Mouse (Mus musculus) liver, embryonic 13.5 days (tissue): Measurements from ENCODE around the gene Zfhx3. TPM values are rescaled to one million over a fixed set of nuclear protein-coding genes. Genes with fewer than 3 reads are reported as not detected.

Experiments used
- ATAC-seq: fragments of 200-750 bp; cut with Nextera tagmentation; 2 replicates; pipeline ENCODE4 v1.8.0; 2017; ENCODE audit warnings: low read depth, mild to moderate bottlenecking, moderate number of reproducible peaks, moderate library complexity
- DNase-seq: peaks from one replicate; pipeline ENCODE4 v3.0.0; 2022
- H3K27ac ChIP-seq: fragments of 300-500 bp; sonication (generic); 2 replicates; pipeline ENCODE4 v1.5.1; 2015; ENCODE audit warnings: moderate library complexity, mild to moderate bottlenecking, inconsistent platforms
- H3K27me3 ChIP-seq: fragments of 300-500 bp; sonication (generic); 2 replicates; pipeline ENCODE4 v1.6.1; 2015; ENCODE audit warnings: mild to moderate bottlenecking, inconsistent platforms
- H3K36me3 ChIP-seq: fragments of 300-500 bp; sonication (generic); 2 replicates; pipeline ENCODE4 v1.6.1; 2015; ENCODE audit warnings: mild to moderate bottlenecking, inconsistent platforms
- H3K4me1 ChIP-seq: fragments of 300-500 bp; sonication (generic); replicated peaks from 2 replicates; pipeline ENCODE4 v1.6.1; 2015; ENCODE audit warnings: inconsistent platforms
- H3K4me2 ChIP-seq: fragments of 300-500 bp; sonication (generic); 2 replicates; pipeline ENCODE4 v1.6.1; 2015; ENCODE audit warnings: inconsistent platforms, mild to moderate bottlenecking, moderate library complexity
- H3K4me3 ChIP-seq: fragments of 300-500 bp; sonication (generic); replicated peaks from 2 replicates; pipeline ENCODE4 v1.5.1; 2015; ENCODE audit warnings: mild to moderate bottlenecking, inconsistent platforms
- H3K9ac ChIP-seq: fragments of 300-500 bp; sonication (generic); 2 replicates; pipeline ENCODE4 v1.6.1; 2015; ENCODE audit warnings: mild to moderate bottlenecking, inconsistent platforms
- H3K9me3 ChIP-seq: fragments of 300-500 bp; sonication (generic); replicated peaks from 2 replicates; pipeline ENCODE4 v1.6.1; 2016; ENCODE audit warnings: inconsistent platforms
- WGBS: fragments of 180-500 bp; shearing (Covaris S2); methylation state at CpG from one replicate; pipeline ENCODE4 v1.1.7; 2015; ENCODE audit not compliant: insufficient replicate concordance; 5-methylcytosine and 5-hydroxymethylcytosine counted together
- polyA plus RNA-seq: library from polyadenylated mRNA; unstranded; fragments of >200 nt; fragmentation: Nextera tagmentation; extraction: Ambion mirVana; gene quantifications from 2 replicates; pipeline ENCODE4 v1.2.1, GENCODE M21; 2015

The Zfhx3 gene
- polyA plus RNA-seq, 1 experiment from 2014 or later = 1.0 TPM

- DNase-seq = no peak
- H3K27ac ChIP-seq = no peak overlapping the region
- 70% methylated on average over 14 of the region's 14 CpGs for WGBS
- no peak for ATAC-seq
- no peaks in the 10 kb centered on the region for H3K9me3 ChIP-seq
- no peak overlapping the region for H3K9ac ChIP-seq
- no peaks in the 10 kb centered on the region for H3K36me3 ChIP-seq
- H3K4me2 ChIP-seq = no peak overlapping the region
- no peak overlapping the region for H3K4me3 ChIP-seq
- no peaks in the 10 kb centered on the region for H3K27me3 ChIP-seq
- no peaks in the 10 kb centered on the region for H3K4me1 ChIP-seq
Observed at GRCm38 (mm10) chr8:108309525-108310246, 367.2 kb downstream of the Zfhx3 start.

- ATAC-seq = no peak
- WGBS = 38% methylated on average over 8 of the region's 8 CpGs
- no peaks in the 10 kb centered on the region for H3K27me3 ChIP-seq
- H3K4me3 ChIP-seq = no peak overlapping the region
- H3K4me2 ChIP-seq = no peak overlapping the region
- no peak overlapping the region for H3K27ac ChIP-seq
- no peak overlapping the region for H3K9ac ChIP-seq
- H3K4me1 ChIP-seq = no peaks in the 10 kb centered on the region
- H3K9me3 ChIP-seq = no peaks in the 10 kb centered on the region
- no peak for DNase-seq
- no peaks in the 10 kb centered on the region for H3K36me3 ChIP-seq
Observed at GRCm38 (mm10) chr8:108315046-108315445, 372.6 kb downstream of the Zfhx3 start.

- Histone ChIP-seq H3K4me3 (no peak overlapping the region), H3K27ac (no peak overlapping the region), H3K4me1 (no peaks in the 10 kb centered on the region), H3K9ac (no peak overlapping the region), H3K9me3 (no peaks in the 10 kb centered on the region), H3K36me3 (no peaks in the 10 kb centered on the region), H3K27me3 (no peaks in the 10 kb centered on the region), H3K4me2 (no peak overlapping the region)
- ATAC-seq (no peak), DNase-seq (no peak)
- WGBS = 51% methylated on average over 4 of the region's 4 CpGs
Observed at GRCm38 (mm10) chr8:108317532-108318093, 375.2 kb downstream of the Zfhx3 start.

GRCm38 (mm10) chr8:108327711-108328110, 385.3 kb downstream of the Zfhx3 start:
- ATAC-seq = no peak
- no peaks in the 10 kb centered on the region for H3K36me3 ChIP-seq
- H3K27ac ChIP-seq = no peak overlapping the region
- no peak overlapping the region for H3K4me3 ChIP-seq
- 53% methylated on average over 2 of the region's 2 CpGs for WGBS
- no peak for DNase-seq
- H3K9ac ChIP-seq = no peak overlapping the region
- H3K27me3 ChIP-seq = no peaks in the 10 kb centered on the region
- H3K4me2 ChIP-seq = no peak overlapping the region
- H3K4me1 ChIP-seq = no peaks in the 10 kb centered on the region
- H3K9me3 ChIP-seq = no peaks in the 10 kb centered on the region

GRCm38 (mm10) chr8:108348352-108348751, 405.9 kb downstream of the Zfhx3 start:
- no peak overlapping the region for H3K4me3 ChIP-seq
- no peak for ATAC-seq

GRCm38 (mm10) chr8:108348776-108349175, 406.3 kb downstream of the Zfhx3 start:
- H3K4me2 ChIP-seq = no peak overlapping the region
- DNase-seq (no peak), ATAC-seq (no peak)
- H3K9me3 ChIP-seq = no peaks in the 10 kb centered on the region
- no peaks in the 10 kb centered on the region for H3K36me3 ChIP-seq
- no peaks in the 10 kb centered on the region for H3K27me3 ChIP-seq
- no peak overlapping the region for H3K27ac ChIP-seq
- no peaks in the 10 kb centered on the region for H3K4me1 ChIP-seq
- H3K9ac ChIP-seq = no peak overlapping the region
- 31% methylated on average over 4 of the region's 4 CpGs for WGBS
- H3K4me3 ChIP-seq = no peak overlapping the region

More at GRCm38 (mm10) chr8:108348352-108348751, 405.9 kb downstream of the Zfhx3 start:
- no peaks in the 10 kb centered on the region for H3K36me3 ChIP-seq
- no peaks in the 10 kb centered on the region for H3K9me3 ChIP-seq
- H3K27ac ChIP-seq = no peak overlapping the region
- H3K4me2 ChIP-seq = no peak overlapping the region
- H3K4me1 ChIP-seq = no peaks in the 10 kb centered on the region
- H3K27me3 ChIP-seq = no peaks in the 10 kb centered on the region
- H3K9ac ChIP-seq = no peak overlapping the region
- 71% methylated on average over 14 of the region's 14 CpGs for WGBS
- no peak for DNase-seq

GRCm38 (mm10) chr8:108355119-108355777, 412.8 kb downstream of the Zfhx3 start:
- H3K27me3 ChIP-seq = no peaks in the 10 kb centered on the region
- WGBS = 50% methylated on average over 10 of the region's 10 CpGs
- no peaks in the 10 kb centered on the region for H3K36me3 ChIP-seq
- no peaks in the 10 kb centered on the region for H3K9me3 ChIP-seq
- H3K27ac ChIP-seq = no peak overlapping the region
- no peak overlapping the region for H3K9ac ChIP-seq
- DNase-seq (no peak), ATAC-seq (no peak)
- H3K4me3 ChIP-seq = no peak overlapping the region
- no peaks in the 10 kb centered on the region for H3K4me1 ChIP-seq
- H3K4me2 ChIP-seq = no peak overlapping the region

GRCm38 (mm10) chr8:108361402-108361801, 419.0 kb downstream of the Zfhx3 start:
- H3K36me3 ChIP-seq = no peaks in the 10 kb centered on the region
- no peak for DNase-seq
- no peaks in the 10 kb centered on the region for H3K27me3 ChIP-seq
- H3K9ac ChIP-seq = no peak overlapping the region
- WGBS = 54% methylated on average over 4 of the region's 4 CpGs
- H3K4me3 ChIP-seq = no peak overlapping the region
- H3K9me3 ChIP-seq = no peaks in the 10 kb centered on the region
- no peak for ATAC-seq
- no peak overlapping the region for H3K27ac ChIP-seq
- H3K4me2 ChIP-seq = no peak overlapping the region
- 0 out of 2 replicates have a peak, but pooled peaks cover 5% of the 10 kb centered on the region for H3K4me1 ChIP-seq

GRCm38 (mm10) chr8:108362421-108362820, 420.0 kb downstream of the Zfhx3 start:
- Histone ChIP-seq H3K4me2 (no peak overlapping the region), H3K36me3 (no peaks in the 10 kb centered on the region), H3K9me3 (no peaks in the 10 kb centered on the region), H3K9ac (no peak overlapping the region), H3K27ac (no peak overlapping the region), H3K4me3 (no peak overlapping the region), H3K4me1 (0 out of 2 replicates have a peak, but pooled peaks cover 5% of the 10 kb centered on the region), H3K27me3 (no peaks in the 10 kb centered on the region)
- DNase-seq = no peak
- WGBS = 73% methylated on average over 9 of the region's 9 CpGs
- ATAC-seq = no peak

- H3K4me2 ChIP-seq = 0 out of 2 replicates have a peak overlapping the region, but pooled peaks have one; percentile 15
- ATAC-seq = 0 out of 2 replicates have a peak, but pooled peaks have one; percentile 20
- H3K36me3 ChIP-seq = no peaks in the 10 kb centered on the region
- no peaks in the 10 kb centered on the region for H3K9me3 ChIP-seq
- no peaks in the 10 kb centered on the region for H3K27me3 ChIP-seq
- H3K4me3 ChIP-seq = no peak overlapping the region
- 0 out of 2 replicates have a peak, but pooled peaks cover 5% of the 10 kb centered on the region for H3K4me1 ChIP-seq
- H3K27ac ChIP-seq = no peak overlapping the region
- DNase-seq = no peak
- no peak overlapping the region for H3K9ac ChIP-seq
- whole genome bisulfite sequencing = 14% methylated on average over 5 of the region's 5 CpGs
Observed at GRCm38 (mm10) chr8:108363435-108363834, 421.0 kb downstream of the Zfhx3 start.

GRCm38 (mm10) chr8:108363856-108364255, 421.4 kb downstream of the Zfhx3 start:
- Histone ChIP-seq H3K27ac (no peak overlapping the region), H3K4me1 (0 out of 2 replicates have a peak, but pooled peaks cover 5% of the 10 kb centered on the region), H3K4me2 (0 out of 2 replicates have a peak overlapping the region, but pooled peaks have one; percentile 15), H3K9ac (no peak overlapping the region), H3K36me3 (no peaks in the 10 kb centered on the region), H3K27me3 (no peaks in the 10 kb centered on the region), H3K9me3 (no peaks in the 10 kb centered on the region), H3K4me3 (no peak overlapping the region)
- ATAC-seq (no peak), DNase-seq (no peak)
- 46% methylated on average over 8 of the region's 8 CpGs for WGBS
